Mouse (Mus musculus): ENCODE results near the gene Smurf1.

The Smurf1 gene

GRCm38 (mm10) chr5:144958271-144958670 is 7.4 kb downstream of the Smurf1 start:
- in situ Hi-C loops (cut with MboI, MseI): no loop called here

GRCm38 (mm10) chr5:144954432-144954831 is 11.2 kb downstream of the Smurf1 start:
- in situ Hi-C loops (cut with MboI, MseI): no loop called here

GRCm38 (mm10) chr5:144952592-144952991 is 13.1 kb downstream of the Smurf1 start:
- in situ Hi-C loops (cut with MboI, MseI): no loop called here

DNA sequence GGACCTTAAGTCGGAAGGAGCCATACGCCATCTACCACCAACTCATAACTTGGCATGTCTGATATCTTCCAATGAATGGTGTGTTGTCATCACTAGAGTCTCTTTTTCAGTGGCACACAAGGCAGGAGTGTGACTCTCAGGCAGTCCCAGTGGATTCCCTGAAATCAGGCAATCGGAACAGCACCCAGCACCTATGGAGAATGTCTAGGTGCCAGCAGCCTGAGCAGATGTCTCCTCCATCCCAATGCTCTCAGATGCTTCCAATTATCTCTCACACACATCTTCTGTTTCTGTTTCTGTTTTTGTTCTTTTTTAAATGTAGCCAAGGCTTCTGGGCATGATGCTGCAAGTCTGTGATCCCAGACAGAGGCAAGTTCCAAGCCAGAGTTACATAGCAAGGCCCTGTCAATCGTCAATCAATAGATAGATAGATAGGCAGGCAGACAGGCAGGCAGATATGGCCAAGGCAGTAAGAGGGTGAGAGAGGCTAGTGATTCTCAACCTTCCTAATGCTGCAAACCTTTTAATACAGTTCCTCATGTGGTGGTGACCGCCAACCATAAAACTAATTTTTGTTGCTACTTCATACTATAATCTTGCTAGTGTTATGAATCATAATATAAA is 15.1 kb downstream of the Smurf1 start:
- in situ Hi-C loops (cut with MboI, MseI): no loop called here

DNA sequence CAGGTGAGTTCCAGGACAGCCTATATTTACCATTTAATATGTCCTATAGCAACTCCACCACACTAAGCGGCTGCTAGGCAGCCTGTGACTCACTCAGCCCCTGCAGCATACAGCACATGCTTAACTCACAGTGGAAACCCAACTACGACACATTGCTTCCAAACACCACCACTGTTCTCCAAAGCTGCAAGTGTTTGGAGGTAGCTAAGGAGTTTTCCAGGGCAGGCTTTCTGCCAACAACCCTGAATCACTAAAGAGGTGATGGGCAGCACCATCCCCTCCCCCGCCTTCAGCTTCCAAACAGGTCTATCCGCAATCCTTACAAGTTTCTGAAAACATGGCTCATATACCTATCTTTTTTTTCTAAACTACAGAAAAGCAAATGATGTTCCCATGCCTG is 15.8 kb downstream of the Smurf1 start:
- in situ Hi-C loops (cut with MboI, MseI): no loop called here

- in situ Hi-C loops (cut with MboI, MseI): no loop called here
Observed at GRCm38 (mm10) chr5:144948422-144948821, 17.2 kb downstream of the Smurf1 start.

DNA sequence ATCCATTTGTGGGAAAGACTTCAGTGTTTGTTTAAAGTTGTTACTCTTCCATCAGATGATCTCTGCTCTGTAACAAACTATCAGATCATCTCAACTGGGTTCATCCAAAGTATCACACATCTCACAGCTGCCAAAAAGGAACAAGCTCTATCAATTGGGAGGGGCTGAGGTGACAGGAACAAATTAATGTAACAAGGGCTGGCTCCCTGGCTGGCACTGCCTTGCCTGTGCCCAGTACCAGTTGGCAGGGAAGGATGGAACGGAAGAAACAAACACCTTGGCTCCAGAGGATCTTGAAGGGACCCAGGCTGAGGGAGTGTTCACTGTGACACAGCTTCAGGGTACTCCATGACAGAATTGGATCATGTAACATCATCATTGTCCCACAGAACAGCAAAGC is 17.6 kb downstream of the Smurf1 start:
- in situ Hi-C loops (cut with MboI, MseI): no loop called here

GRCm38 (mm10) chr5:144946032-144946431 is 19.6 kb downstream of the Smurf1 start:
- in situ Hi-C loops (cut with MboI, MseI): no loop called here

GRCm38 (mm10) chr5:144944932-144945331 is 20.7 kb downstream of the Smurf1 start:
- in situ Hi-C loops (cut with MboI, MseI): no loop called here

DNA sequence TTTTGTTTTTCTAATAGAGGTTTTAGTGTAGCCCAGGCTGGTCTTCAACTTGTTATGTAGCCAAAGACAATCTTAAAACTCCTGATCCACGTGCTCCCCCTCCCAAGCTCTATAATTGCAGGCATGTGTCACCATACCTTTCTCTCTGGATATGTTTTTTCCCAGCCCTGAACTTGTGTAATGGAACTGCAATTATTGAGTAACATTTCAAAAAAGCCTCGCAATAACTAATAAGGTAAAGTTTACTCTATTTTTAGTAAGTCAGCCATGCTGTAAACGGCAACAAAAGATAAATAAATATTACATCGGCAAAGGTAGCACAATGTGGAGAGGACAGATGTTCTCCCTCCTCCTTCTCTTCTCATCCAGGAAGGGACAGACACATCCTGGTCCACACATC is 21.3 kb downstream of the Smurf1 start:
- in situ Hi-C loops (cut with MboI, MseI): no loop called here

GRCm38 (mm10) chr5:144943346-144943745 is 22.3 kb downstream of the Smurf1 start:
- in situ Hi-C loops (cut with MboI, MseI): no loop called here

DNA sequence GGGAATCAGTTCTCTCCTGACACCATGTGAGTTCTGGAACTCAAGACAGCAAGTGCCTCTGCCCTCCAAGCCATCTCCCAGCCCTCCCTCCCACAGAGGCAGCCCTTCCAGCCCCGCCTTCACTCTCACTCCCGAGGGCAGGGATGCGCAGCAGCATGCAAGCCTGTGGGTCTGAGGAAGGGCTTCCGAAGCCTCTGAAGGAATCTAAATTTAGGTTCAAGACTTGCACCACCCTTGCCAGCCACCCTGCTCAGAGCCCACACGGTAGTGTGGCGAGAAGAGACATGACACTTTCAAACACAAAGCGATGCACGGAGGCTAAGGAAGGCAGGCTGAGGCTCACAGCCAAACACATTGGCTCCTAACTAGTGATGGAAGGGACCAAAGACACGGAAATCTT is 23.2 kb downstream of the Smurf1 start:
- in situ Hi-C loops (cut with MboI, MseI): no loop called here

DNA sequence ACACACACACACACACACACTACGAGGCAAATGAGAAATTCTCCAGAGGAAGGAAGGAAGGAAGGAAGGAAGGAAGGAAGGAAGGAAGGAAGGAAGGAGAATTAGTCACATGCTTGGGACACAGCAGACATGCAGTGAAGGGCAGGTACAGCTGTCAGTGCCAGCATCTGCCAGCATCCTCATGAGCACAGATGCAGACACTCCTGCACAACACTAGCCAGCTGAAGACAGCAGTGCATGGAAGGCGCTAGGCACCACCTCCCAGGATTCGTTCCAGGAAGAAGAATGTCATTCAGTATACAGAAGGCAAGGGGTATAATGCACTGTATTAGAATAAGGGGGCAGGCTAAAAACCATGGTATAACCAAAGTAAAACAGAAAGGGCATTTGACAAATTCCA is 24.7 kb downstream of the Smurf1 start:
- in situ Hi-C loops (cut with MboI, MseI): no loop called here

- in situ Hi-C loops (cut with MboI, MseI): no loop called here
Observed at GRCm38 (mm10) chr5:144937304-144937703, 28.3 kb downstream of the Smurf1 start.

DNA sequence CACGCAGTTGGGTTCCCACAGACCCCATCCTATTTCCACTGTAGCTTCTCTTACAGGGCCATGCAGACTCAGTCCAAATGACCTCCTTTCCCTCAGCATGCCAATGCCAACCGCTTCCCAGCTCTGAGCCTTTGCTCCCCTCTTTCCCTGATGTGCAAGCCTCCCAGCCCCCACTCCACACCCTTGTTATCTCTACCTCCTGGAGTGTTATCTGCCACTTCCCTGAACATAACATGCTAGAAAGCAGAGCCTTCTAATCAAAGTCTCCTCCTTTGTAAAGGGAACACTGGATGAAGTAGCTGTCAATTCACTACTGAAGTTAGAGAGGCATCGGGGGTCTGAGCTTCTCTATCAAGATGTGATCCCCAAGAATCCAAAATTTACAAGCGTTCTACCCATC is 32.2 kb downstream of the Smurf1 start:
- in situ Hi-C loops (cut with MboI, MseI): no loop called here

GRCm38 (mm10) chr5:144931841-144932240 is 33.8 kb downstream of the Smurf1 start:
- in situ Hi-C loops (cut with MboI, MseI): no loop called here

DNA sequence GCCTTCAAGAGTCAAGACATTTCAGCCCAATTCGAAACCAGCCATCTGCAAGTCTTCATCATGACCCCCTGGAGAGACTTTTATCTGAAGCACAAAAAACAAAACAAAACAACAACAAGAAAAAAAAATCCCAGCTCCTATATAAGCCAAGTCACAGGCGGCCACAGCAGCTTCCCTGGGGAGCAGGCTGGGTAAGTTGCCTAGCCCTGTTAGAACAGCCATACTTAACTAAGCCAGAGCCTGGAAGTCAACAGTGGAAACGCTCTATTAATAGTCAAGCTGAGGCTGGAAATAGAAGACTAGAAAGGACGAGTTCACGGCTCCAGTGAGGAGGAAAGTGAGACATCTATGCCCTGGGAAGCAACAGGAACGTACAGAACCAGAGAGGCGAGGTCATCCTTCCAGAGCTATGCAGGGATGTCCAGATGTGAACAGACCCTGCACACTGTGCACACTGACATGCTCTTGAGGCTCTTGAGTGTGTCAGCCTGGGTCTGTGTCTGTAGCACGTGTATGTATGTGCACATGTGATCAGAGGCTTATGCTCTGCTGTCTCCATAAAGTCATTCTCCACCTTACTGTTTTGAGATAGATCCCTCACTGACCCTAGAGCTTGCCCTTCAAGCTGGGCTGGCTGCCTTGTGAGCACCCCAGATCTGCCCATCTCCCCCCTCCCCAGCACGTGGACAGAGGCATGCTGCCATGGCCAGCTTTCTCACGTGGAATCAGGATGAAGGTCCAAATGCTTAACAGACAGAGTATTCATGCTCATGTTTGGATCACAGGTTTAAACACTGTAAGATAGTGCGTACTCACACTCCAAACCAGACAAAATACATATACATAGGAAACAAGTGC is 36.6 kb downstream of the Smurf1 start:
- in situ Hi-C loops (cut with MboI, MseI): no loop called here

DNA sequence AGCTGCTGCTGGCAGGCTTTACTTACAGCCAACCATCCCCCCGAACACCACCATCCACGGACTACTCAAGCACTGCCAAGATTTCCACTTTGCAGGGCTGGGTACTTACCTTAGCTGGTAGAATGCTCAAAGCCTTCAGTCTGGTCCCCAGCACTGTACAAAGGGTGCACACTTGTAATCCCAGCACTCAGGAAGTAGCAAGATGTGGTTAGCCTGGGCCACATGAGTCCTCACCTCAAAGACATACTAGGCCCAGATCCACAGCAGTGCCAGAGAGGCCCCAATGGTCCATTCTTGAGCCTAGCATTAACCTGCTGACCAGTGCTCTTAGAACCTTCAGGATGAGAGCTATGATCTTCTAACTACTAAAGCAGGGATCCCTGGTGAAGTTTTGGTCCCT is 39.4 kb downstream of the Smurf1 start:
- in situ Hi-C loops (cut with MboI, MseI): no loop called here

- in situ Hi-C loops (cut with MboI, MseI): no loop called here
Observed at GRCm38 (mm10) chr5:144923351-144923750, 42.3 kb downstream of the Smurf1 start.

GRCm38 (mm10) chr5:144919790-144920189 is 45.9 kb downstream of the Smurf1 start:
- in situ Hi-C loops (cut with MboI, MseI): no loop called here

GRCm38 (mm10) chr5:144919194-144919593 is 46.5 kb downstream of the Smurf1 start:
- in situ Hi-C loops (cut with MboI, MseI): no loop called here

DNA sequence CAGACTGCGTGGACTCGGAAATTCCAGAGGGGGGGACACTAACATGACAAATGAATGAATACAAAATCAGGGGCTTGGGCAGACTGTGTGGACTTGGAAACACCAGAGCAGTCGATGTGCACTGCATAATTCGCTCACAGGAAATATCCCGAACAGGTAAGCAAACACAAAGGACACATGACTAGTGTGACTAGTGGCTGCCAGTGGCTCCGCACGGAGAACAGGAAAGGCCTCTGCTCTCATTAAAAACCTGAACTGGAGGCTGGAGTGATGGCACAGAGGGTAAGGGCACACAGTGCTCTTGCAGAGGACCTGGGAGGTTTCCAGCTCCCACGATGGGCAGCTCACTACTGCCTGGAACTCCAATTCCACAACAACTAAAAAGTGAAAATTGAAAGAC is 47.4 kb downstream of the Smurf1 start:
- in situ Hi-C loops (cut with MboI, MseI): no loop called here

DNA sequence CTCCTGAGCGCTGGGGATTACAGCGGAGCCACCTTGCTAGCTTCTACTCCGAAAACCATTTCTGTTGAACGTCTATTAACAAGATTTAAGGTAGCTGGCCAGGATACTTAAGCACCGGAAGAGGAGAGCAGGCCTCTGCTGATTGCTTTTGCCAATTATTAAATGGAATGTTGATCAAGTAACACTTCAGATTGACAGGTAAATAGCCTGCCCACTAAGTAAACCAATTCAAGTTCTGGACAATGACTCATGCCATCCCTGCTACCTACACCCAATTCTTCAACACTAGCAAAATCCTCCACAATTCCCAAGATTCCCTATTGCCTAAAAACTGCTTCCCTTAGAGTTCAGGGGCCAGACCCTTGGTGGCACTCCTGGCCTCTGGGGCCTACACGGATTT is 48.5 kb downstream of the Smurf1 start:
- in situ Hi-C loops (cut with MboI, MseI): no loop called here

All from T-helper 1 cell (primary cell).